Mouse (Mus musculus) thymus, adult 2 months (tissue): ENCODE data around the gene Prpf18.

Source experiments
- CTCF ChIP-seq: fragments of 200-500 bp; IDR thresholded peaks from 2 replicates; pipeline ENCODE4 v1.5.1; 2012; ENCODE audit warnings: mild to moderate bottlenecking, control low read depth, low read length, moderate library complexity, borderline replicate concordance; ENCODE audit not compliant: control insufficient read depth, poor library complexity, insufficient read depth; ENCODE audit errors: extremely low read depth
- POLR2A ChIP-seq: fragments of 200-500 bp; IDR thresholded peaks from 2 replicates; pipeline ENCODE4 v1.6.1; 2012; ENCODE audit warnings: mild to moderate bottlenecking, low read length, control low read depth, moderate library complexity; ENCODE audit not compliant: control insufficient read depth, poor library complexity, insufficient read depth; ENCODE audit errors: extremely low read depth

GRCm38 (mm10) chr2:4606559-4606958 is 45.4 kb downstream of the Prpf18 start:
- no peak for TF ChIP-seq CTCF
- TF ChIP-seq POLR2A: no peak
